Mouse (Mus musculus): ENCODE data around the gene Usp6nl. TPM values are rescaled to one million over a fixed set of nuclear protein-coding genes. Genes with fewer than 3 reads are reported as not detected.

Usp6nl gene
- total RNA-seq (2014; rRNA removed), result 13.5 and 18.3 TPM in 2 replicates
- 3.8 and 6.5 TPM in 2 replicates for polyA plus RNA-seq (2015; fragmentation: Nextera tagmentation; extraction: Ambion mirVana)

DNA sequence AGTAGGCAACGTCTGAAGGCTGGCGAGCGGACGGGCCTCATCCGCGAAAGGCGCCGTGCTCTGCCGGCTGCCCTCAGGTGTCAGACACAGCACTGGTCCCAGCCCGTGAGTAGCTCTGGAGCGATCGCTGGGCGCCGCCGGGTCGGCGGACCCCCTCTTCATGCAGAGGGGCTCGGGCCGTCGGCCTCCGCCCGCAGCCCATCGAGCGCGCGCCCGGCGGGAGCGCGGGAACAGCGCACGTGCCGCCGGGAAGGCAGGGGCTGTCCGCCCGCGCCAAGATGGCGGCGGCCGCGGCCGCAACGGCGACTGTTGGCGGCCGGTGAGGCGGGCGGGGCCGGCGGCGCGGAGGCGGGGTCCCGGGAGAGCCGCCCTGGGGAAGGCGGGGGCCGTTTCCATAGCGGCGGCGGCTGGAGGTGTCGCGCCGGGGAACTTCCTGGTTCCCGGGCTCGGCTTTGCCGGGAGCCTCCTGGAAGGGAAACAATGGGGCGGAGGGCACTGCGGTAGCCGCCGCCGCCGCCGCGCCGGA, at the start of gene Usp6nl:
Gene Usp6nl, plus strand, starts transcription at position 292 of the 526 bp plus-strand sequence.
- no peaks in the 10 kb centered on the region for H3K9me3 ChIP-seq (ENCODE audit: low read length)
- peaks cover 10% of the 10 kb centered on the region for H3K4me1 ChIP-seq (ENCODE audit: insufficient read depth)
- H3K27me3 ChIP-seq (ENCODE audit: insufficient read depth, low read length), result no peaks in the 10 kb centered on the region
- peak within 1 kb of the TSS; percentile 96 for H3K4me3 ChIP-seq (ENCODE audit: low read depth, low read length)
- no peak for TF ChIP-seq CTCF (IDR thresholded peaks at IDR 0.05; ENCODE audit: low read depth)
- H3K27ac ChIP-seq (ENCODE audit: low read depth, low read length), result peak within 1 kb of the TSS; percentile 95
- peak; percentile 93 for ATAC-seq
- WGBS, result 2% methylated on average over 75 of the region's 75 CpGs
- peak; percentile 86 for DNase-seq
- peak within 1 kb of the TSS; percentile 69 for H3K4me2 ChIP-seq (ENCODE audit: low read depth)
- H3K9ac ChIP-seq, result peak within 1 kb of the TSS; percentile 95
- H3K36me3 ChIP-seq (ENCODE audit: insufficient read depth), result no peaks in the 10 kb centered on the region

GRCm38 (mm10) chr2:6273392-6273845, 49.0 kb upstream of the Usp6nl start:
- H3K4me3 ChIP-seq (ENCODE audit: low read depth, low read length), result no peak overlapping the region
- no peaks in the 10 kb centered on the region for H3K9me3 ChIP-seq (ENCODE audit: low read length)
- peak; percentile 34 for ATAC-seq
- no peaks in the 10 kb centered on the region for H3K4me1 ChIP-seq (ENCODE audit: insufficient read depth)
- H3K9ac ChIP-seq, result no peak overlapping the region
- no peaks in the 10 kb centered on the region for H3K36me3 ChIP-seq (ENCODE audit: insufficient read depth)
- H3K27ac ChIP-seq (ENCODE audit: low read depth, low read length), result peak overlapping the region; percentile 5; the same call in 1 of the 2 replicates
- peak; percentile 39 for DNase-seq
- H3K4me2 ChIP-seq (ENCODE audit: low read depth), result no peak overlapping the region
- TF ChIP-seq CTCF (IDR thresholded peaks at IDR 0.05; ENCODE audit: low read depth), result no peak
- 41% methylated on average over 10 of the region's 10 CpGs for WGBS
- no peaks in the 10 kb centered on the region for H3K27me3 ChIP-seq (ENCODE audit: insufficient read depth, low read length)

GRCm38 (mm10) chr2:6278813-6279530, 43.5 kb upstream of the Usp6nl start:
- Histone ChIP-seq H3K27ac (ENCODE audit: low read depth, low read length) (no peak overlapping the region), H3K4me1 (ENCODE audit: insufficient read depth) (no peaks in the 10 kb centered on the region), H3K4me2 (ENCODE audit: low read depth) (no peak overlapping the region), H3K36me3 (ENCODE audit: insufficient read depth) (no peaks in the 10 kb centered on the region), H3K9ac (no peak overlapping the region), H3K4me3 (ENCODE audit: low read depth, low read length) (no peak overlapping the region), H3K27me3 (ENCODE audit: insufficient read depth, low read length) (no peaks in the 10 kb centered on the region), H3K9me3 (ENCODE audit: low read length) (no peaks in the 10 kb centered on the region)
- no peak for TF ChIP-seq CTCF (IDR thresholded peaks at IDR 0.05; ENCODE audit: low read depth)
- DNase-seq, result no peak
- WGBS, result 87% methylated on average over 10 of the region's 10 CpGs
- no peak for ATAC-seq

DNA sequence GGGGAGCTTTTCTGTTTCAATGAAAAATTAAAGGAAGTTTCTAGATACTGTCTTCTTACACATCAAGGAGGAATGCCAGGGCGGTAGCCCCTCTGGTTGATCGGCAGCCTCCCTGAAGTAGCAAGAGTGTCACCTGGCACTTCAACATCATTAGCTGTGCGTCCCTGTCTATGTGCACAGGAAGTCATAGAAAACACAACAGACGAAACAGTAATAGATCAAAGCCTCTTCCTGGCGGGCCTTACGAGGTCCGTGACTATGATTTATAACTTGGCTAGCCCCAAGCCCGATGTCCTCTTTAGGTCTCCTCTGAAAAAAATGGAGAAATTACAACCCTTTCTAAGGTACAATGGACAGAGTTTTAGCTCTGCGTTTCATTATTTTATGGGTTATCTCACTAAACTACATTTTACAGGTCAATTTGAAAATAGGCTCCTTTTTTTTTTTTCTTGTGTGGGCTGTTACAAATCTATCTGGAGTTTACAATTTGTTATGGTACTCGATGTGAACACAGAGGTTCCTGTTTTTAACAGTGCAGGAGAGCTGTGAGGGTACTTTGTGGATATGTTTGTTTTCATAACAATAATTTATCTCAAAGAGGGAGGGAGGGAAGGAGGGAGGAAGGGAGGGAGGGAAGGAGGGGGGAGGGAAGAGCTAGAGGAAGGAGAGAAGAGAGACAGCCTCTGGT, 42.7 kb upstream of the Usp6nl start:
- ATAC-seq (no peak), DNase-seq (no peak)
- Histone ChIP-seq H3K4me3 (ENCODE audit: low read depth, low read length) (no peak overlapping the region), H3K4me2 (ENCODE audit: low read depth) (no peak overlapping the region), H3K9ac (no peak overlapping the region), H3K9me3 (ENCODE audit: low read length) (no peaks in the 10 kb centered on the region), H3K27ac (ENCODE audit: low read depth, low read length) (no peak overlapping the region), H3K4me1 (ENCODE audit: insufficient read depth) (no peaks in the 10 kb centered on the region), H3K27me3 (ENCODE audit: insufficient read depth, low read length) (no peaks in the 10 kb centered on the region), H3K36me3 (ENCODE audit: insufficient read depth) (no peaks in the 10 kb centered on the region)
- no peak for TF ChIP-seq CTCF (IDR thresholded peaks at IDR 0.05; ENCODE audit: low read depth)
- WGBS, result 85% methylated on average over 10 of the region's 10 CpGs

DNA sequence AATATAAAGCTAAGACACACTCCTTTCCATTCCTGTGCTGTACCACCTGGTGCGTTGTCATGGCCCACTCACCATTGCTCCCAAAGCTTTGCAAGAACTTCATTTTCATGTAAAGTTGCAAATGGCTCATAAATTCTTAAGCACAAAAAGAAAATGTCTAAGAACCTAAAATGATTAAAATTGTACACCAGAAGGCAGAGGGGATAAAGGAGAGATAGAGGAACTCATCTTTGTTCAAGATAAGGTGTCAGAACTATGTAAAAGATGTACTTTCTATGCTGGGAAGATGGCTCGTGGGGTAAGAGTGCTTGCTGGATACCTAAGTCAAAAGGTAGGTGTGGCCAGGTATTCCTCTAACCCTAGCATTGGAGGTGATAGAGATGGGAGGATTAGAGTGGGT, 38.9 kb upstream of the Usp6nl start:
- H3K27me3 ChIP-seq (ENCODE audit: insufficient read depth, low read length), result no peaks in the 10 kb centered on the region
- TF ChIP-seq CTCF (IDR thresholded peaks at IDR 0.05; ENCODE audit: low read depth), result no peak
- H3K27ac ChIP-seq (ENCODE audit: low read depth, low read length), result no peak overlapping the region
- no peaks in the 10 kb centered on the region for H3K36me3 ChIP-seq (ENCODE audit: insufficient read depth)
- ATAC-seq, result no peak
- H3K9me3 ChIP-seq (ENCODE audit: low read length), result no peaks in the 10 kb centered on the region
- H3K9ac ChIP-seq, result no peak overlapping the region
- H3K4me1 ChIP-seq (ENCODE audit: insufficient read depth), result no peaks in the 10 kb centered on the region
- WGBS, result 91% methylated on average over 2 of the region's 2 CpGs
- H3K4me2 ChIP-seq (ENCODE audit: low read depth), result no peak overlapping the region
- no peak overlapping the region for H3K4me3 ChIP-seq (ENCODE audit: low read depth, low read length)
- DNase-seq, result no peak

DNA sequence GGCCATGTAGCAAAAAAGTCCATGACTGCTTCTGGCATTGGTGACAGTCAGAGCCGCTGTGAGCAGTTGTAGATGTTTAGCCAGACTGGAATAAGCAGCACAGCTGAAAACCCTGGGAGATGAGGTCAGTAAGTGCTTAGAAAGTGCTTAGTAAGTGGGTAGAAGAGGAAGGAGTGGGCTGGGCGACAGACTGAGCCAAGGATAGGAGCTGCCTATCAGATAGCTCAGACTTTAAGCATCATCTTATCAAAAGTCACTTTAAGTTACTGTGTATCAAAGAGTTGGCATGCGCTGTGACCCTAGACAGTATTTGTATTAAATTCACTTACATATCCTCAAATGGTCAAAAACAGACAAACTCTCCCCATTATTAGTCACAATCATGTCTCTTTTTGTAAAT, 37.7 kb upstream of the Usp6nl start:
- ATAC-seq (no peak), DNase-seq (no peak)
- TF ChIP-seq CTCF (IDR thresholded peaks at IDR 0.05; ENCODE audit: low read depth), result no peak
- no peaks in the 10 kb centered on the region for H3K27me3 ChIP-seq (ENCODE audit: insufficient read depth, low read length)
- H3K4me2 ChIP-seq (ENCODE audit: low read depth), result no peak overlapping the region
- H3K27ac ChIP-seq (ENCODE audit: low read depth, low read length), result no peak overlapping the region
- H3K4me3 ChIP-seq (ENCODE audit: low read depth, low read length), result no peak overlapping the region
- 80% methylated on average over 3 of the region's 3 CpGs for WGBS
- no peaks in the 10 kb centered on the region for H3K4me1 ChIP-seq (ENCODE audit: insufficient read depth)
- H3K9me3 ChIP-seq (ENCODE audit: low read length), result no peaks in the 10 kb centered on the region
- no peaks in the 10 kb centered on the region for H3K36me3 ChIP-seq (ENCODE audit: insufficient read depth)
- H3K9ac ChIP-seq, result no peak overlapping the region

DNA sequence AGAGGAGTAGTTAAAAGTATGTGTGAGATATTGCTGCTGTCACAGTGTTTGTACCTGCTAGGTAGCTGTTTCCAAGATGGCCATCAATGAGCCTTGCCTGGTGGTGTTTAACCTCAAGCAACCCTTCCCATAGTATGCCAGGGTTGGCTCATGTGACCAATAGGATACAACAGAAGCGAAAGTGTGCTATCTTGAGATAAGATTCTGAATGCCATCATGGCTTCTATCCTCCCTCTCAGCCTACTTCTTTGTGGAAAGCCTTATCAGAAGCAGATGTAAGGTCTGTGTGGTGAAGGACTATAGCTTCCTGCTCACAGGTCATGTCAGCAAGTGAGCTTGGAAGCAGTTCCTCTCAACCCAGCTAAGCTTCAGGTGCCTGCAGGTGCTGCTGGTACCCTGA, 36.7 kb upstream of the Usp6nl start:
- Histone ChIP-seq H3K27me3 (ENCODE audit: insufficient read depth, low read length) (no peaks in the 10 kb centered on the region), H3K4me1 (ENCODE audit: insufficient read depth) (no peaks in the 10 kb centered on the region), H3K36me3 (ENCODE audit: insufficient read depth) (no peaks in the 10 kb centered on the region), H3K4me2 (ENCODE audit: low read depth) (no peak overlapping the region), H3K27ac (ENCODE audit: low read depth, low read length) (no peak overlapping the region), H3K9ac (no peak overlapping the region), H3K9me3 (ENCODE audit: low read length) (no peaks in the 10 kb centered on the region), H3K4me3 (ENCODE audit: low read depth, low read length) (no peak overlapping the region)
- 96% methylated on average over 1 of the region's 1 CpGs for WGBS
- ATAC-seq, result no peak
- no peak for TF ChIP-seq CTCF (IDR thresholded peaks at IDR 0.05; ENCODE audit: low read depth)
- no peak for DNase-seq

Data from forebrain, postnatal 0 days (tissue).